Mouse (Mus musculus): ENCODE data around the gene C1qtnf9.

The C1qtnf9 gene

DNA sequence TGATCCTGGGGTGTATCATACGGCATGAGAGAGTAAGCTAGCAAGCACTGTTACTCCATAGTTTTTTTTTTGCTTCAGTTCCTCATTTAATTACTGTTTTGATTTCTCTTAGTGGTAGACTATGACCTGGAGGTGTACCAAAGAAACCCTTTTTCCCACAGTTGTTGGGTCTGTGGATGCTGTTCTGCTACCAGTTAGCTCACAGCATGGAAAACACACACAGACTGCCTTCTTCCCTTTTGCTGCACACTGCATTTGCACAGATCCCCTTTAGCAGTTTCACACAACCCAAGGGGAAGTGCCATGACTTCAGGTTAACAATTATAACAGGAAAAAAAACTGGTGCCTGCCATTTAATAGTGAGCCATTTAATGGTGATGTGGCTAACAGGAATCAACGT is 62.2 kb downstream of the C1qtnf9 start:
- Histone ChIP-seq H3K27me3 (ENCODE audit: control insufficient read depth, insufficient read depth, low read length, poor library complexity, severe bottlenecking) (no peaks in the 10 kb centered on the region), H3K36me3 (ENCODE audit: control insufficient read depth, insufficient read depth, low read length, poor library complexity, severe bottlenecking) (no peaks in the 10 kb centered on the region)
- peak; percentile 12 for DNase-seq (ENCODE audit: low read depth, low spot score)

All from splenic B cell, adult 2 months (primary cell).